Mouse (Mus musculus) heart, embryonic 15.5 days (tissue): ENCODE data around the gene Coro2b. TPM values are rescaled to one million over a fixed set of nuclear protein-coding genes. Genes with fewer than 3 reads are reported as not detected.
A peak's percentile ranks its signal among the peaks of the same experiment; 100 is the strongest.

ENCODE experiments used
- ATAC-seq: fragments of 200-750 bp; cut with Nextera tagmentation; replicated peaks from 2 replicates; pipeline ENCODE4 v1.8.0; 2017; ENCODE audit warnings: low read depth, moderate TSS enrichment; ENCODE audit not compliant: insufficient number of reproducible peaks, insufficient read depth, low FRiP score
- H3K27ac ChIP-seq: fragments of 300-500 bp; sonication (generic); 2 replicates; pipeline ENCODE4 v1.5.1; 2015; ENCODE audit warnings: mild to moderate bottlenecking, inconsistent platforms
- H3K27me3 ChIP-seq: fragments of 300-500 bp; sonication (generic); 2 replicates; pipeline ENCODE4 v1.6.1; 2015; ENCODE audit warnings: inconsistent platforms
- H3K36me3 ChIP-seq: fragments of 300-500 bp; sonication (generic); 2 replicates; pipeline ENCODE4 v1.6.1; 2015; ENCODE audit warnings: mild to moderate bottlenecking, inconsistent platforms
- H3K4me1 ChIP-seq: fragments of 300-500 bp; sonication (generic); replicated peaks from 2 replicates; pipeline ENCODE4 v1.6.1; 2015; ENCODE audit warnings: inconsistent platforms
- H3K4me2 ChIP-seq: fragments of 300-500 bp; sonication (generic); 2 replicates; pipeline ENCODE4 v1.6.1; 2015; ENCODE audit warnings: inconsistent platforms, mild to moderate bottlenecking, moderate library complexity
- H3K4me3 ChIP-seq: fragments of 300-500 bp; sonication (generic); 2 replicates; pipeline ENCODE4 v1.5.1; 2015; ENCODE audit warnings: mild to moderate bottlenecking, inconsistent platforms
- H3K9ac ChIP-seq: fragments of 300-500 bp; sonication (generic); 2 replicates; pipeline ENCODE4 v1.6.1; 2015; ENCODE audit warnings: mild to moderate bottlenecking, inconsistent platforms
- H3K9me3 ChIP-seq: fragments of 300-500 bp; sonication (generic); replicated peaks from 2 replicates; pipeline ENCODE4 v1.6.1; 2016; ENCODE audit warnings: inconsistent platforms
- WGBS: fragments of 180-500 bp; shearing (Covaris S2); methylation state at CpG from one replicate; pipeline ENCODE4 v1.1.7; 2015; ENCODE audit warnings: mixed read lengths; 5-methylcytosine and 5-hydroxymethylcytosine counted together
- polyA plus RNA-seq: library from polyadenylated mRNA; unstranded; fragments of >200 nt; fragmentation: Nextera tagmentation; extraction: Ambion mirVana; gene quantifications from 2 replicates; pipeline ENCODE4 v1.2.1, GENCODE M21; 2015

The Coro2b gene
- polyA plus RNA-seq = 5.7 and 8.4 TPM in 2 replicates

DNA sequence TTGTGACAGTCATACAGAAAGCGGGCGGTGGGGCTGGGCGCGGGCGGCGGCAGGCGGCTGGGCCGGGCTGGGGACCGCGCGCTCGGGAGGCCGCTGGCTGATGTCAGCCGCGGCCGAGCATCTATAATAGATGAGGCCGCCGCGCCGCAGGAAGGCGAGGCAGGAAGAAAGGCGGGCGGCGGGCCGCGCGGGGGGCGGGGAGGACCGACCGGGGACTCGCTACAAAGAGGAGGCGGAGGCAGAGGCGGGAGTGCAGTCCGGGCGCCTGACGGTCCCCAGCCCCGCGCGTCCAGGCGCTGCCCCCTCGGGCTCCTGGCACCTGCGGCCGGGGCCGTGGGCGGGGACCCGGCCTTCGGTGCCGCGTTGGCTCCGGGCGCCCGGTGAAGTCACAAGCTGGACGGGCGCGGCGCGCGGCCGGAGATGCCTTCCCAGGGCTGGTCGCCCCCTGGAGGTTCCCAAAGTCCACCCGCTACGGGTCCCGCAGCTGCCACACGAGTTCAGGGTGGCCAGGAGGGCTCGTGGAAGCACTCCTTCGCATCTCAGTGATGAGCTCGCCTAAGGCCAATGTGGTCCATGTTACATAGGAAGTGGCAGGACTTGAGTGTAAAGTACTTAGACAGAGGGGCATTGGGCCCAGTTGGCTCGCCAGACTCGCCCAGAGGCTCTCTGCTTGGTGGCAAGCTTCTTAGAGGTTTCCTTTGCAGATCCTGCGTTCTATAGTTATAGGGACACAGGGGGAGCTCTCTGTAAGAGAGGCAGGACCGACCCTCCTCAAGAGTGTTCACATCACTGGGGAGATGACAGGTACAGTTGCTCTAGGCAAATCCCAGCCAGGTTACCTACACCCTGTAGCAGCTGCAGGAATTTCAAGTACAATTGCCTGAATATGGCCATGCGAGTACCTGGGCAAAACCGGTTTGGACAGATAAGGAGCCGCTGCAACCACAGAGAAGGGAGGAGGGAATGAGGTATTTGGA is at the start of gene Coro2b:
Coro2b (minus strand) TSS at position 390 of the 977 bp plus-strand sequence.
- peaks cover 22% of the 10 kb centered on the region for H3K4me1 ChIP-seq
- peak within 1 kb of the TSS; percentile 74 for H3K4me3 ChIP-seq
- no peaks in the 10 kb centered on the region for H3K36me3 ChIP-seq
- WGBS = 3% methylated on average over 68 of the region's 74 CpGs
- peak within 1 kb of the TSS; percentile 43 for H3K27ac ChIP-seq
- H3K9me3 ChIP-seq = no peaks in the 10 kb centered on the region
- ATAC-seq = peak; percentile 51
- peak within 1 kb of the TSS; percentile 97 for H3K4me2 ChIP-seq
- H3K27me3 ChIP-seq = peaks cover 17% of the 10 kb centered on the region
- H3K9ac ChIP-seq = peak within 1 kb of the TSS; percentile 82

DNA sequence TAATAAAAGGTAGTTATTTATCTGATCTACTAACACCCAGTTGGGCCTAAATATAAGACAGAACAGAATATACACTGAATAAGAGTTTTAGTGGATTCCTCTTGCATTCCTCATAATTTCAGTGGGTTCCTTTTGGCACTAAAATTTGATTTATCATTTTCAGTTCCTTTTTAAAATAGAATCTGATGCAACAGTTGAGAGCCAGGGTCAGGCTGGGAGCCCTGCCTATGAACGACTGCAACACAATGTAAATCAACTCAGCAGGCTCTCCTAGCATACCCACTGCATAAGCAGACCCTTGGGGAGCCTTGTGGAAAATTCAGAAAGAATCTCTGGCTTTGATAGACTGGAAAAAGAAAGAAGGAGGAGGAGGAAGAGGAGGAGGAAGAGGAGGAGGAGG is 40.7 kb upstream of the Coro2b start:
- 57% methylated on average over 1 of the region's 1 CpGs for WGBS
- ATAC-seq = no peak
- no peaks in the 10 kb centered on the region for H3K36me3 ChIP-seq
- H3K9me3 ChIP-seq = no peaks in the 10 kb centered on the region
- no peaks in the 10 kb centered on the region for H3K4me1 ChIP-seq
- no peak overlapping the region for H3K27ac ChIP-seq
- no peak overlapping the region for H3K4me3 ChIP-seq
- no peaks in the 10 kb centered on the region for H3K27me3 ChIP-seq
- no peak overlapping the region for H3K4me2 ChIP-seq
- H3K9ac ChIP-seq = no peak overlapping the region

- Histone ChIP-seq H3K27me3 (no peaks in the 10 kb centered on the region), H3K36me3 (no peaks in the 10 kb centered on the region), H3K4me1 (no peaks in the 10 kb centered on the region), H3K4me3 (no peak overlapping the region), H3K9ac (no peak overlapping the region), H3K9me3 (peaks cover 7% of the 10 kb centered on the region; the same call in 1 of the 2 replicates), H3K27ac (no peak overlapping the region), H3K4me2 (no peak overlapping the region)
- 76% methylated on average over 6 of the region's 6 CpGs for WGBS
- no peak for ATAC-seq
Observed at GRCm38 (mm10) chr9:62569121-62569520, 32.3 kb upstream of the Coro2b start.

DNA sequence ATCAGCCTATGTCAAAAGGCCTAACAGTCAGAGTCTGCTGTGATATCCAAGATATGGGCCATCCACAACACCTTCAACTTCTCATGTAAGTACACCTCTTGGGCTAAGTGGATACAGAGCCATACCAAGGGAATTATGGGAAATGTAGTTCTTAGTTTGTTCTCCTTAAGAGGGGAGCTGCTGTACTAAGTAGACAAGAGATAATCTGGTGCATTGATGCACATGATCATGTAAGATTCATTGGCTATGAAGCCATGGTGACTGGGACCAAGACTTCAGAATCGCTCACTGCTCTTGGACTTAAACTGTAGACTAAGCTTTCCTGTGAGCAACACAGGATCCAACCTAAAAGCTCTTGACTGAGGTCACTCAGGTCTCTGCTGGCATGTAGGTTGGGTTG is 31.0 kb upstream of the Coro2b start:
- no peaks in the 10 kb centered on the region for H3K36me3 ChIP-seq
- H3K4me3 ChIP-seq = no peak overlapping the region
- no peaks in the 10 kb centered on the region for H3K4me1 ChIP-seq
- H3K9ac ChIP-seq = no peak overlapping the region
- H3K27me3 ChIP-seq = no peaks in the 10 kb centered on the region
- ATAC-seq = no peak
- 78% methylated on average over 1 of the region's 1 CpGs for WGBS
- peaks cover 7% of the 10 kb centered on the region; the same call in 1 of the 2 replicates for H3K9me3 ChIP-seq
- no peak overlapping the region for H3K4me2 ChIP-seq
- no peak overlapping the region for H3K27ac ChIP-seq

DNA sequence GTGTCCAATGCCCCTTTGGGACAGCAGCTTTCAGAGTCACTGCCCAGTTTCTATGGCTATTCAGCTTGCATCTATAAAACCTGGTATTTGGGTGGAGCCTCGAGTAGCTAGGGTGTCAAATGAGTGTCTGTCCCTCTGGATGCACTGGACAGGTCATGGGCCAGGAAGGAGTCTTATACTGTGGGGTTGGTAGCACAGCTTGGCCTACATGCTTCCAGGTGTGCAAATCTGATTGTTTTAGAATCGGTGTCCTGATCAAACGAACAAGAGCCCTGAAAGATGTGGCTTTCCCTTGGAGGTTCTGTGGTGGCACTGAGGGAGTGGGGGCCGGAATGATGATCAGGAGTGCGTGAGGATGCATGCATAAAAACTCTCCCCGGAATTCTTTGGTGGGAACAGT is 25.4 kb upstream of the Coro2b start:
- 88% methylated on average over 6 of the region's 6 CpGs for WGBS
- Histone ChIP-seq H3K4me1 (peaks cover 5% of the 10 kb centered on the region; the same call in 1 of the 2 replicates), H3K9me3 (peaks cover 7% of the 10 kb centered on the region; the same call in 1 of the 2 replicates), H3K9ac (no peak overlapping the region), H3K27me3 (no peaks in the 10 kb centered on the region), H3K4me2 (no peak overlapping the region), H3K36me3 (no peaks in the 10 kb centered on the region), H3K27ac (no peak overlapping the region), H3K4me3 (no peak overlapping the region)
- ATAC-seq = no peak

- Histone ChIP-seq H3K4me3 (no peak overlapping the region), H3K9me3 (peaks cover 4% of the 10 kb centered on the region; the same call in 1 of the 2 replicates), H3K9ac (no peak overlapping the region), H3K27me3 (no peaks in the 10 kb centered on the region), H3K4me2 (no peak overlapping the region), H3K36me3 (no peaks in the 10 kb centered on the region), H3K27ac (no peak overlapping the region), H3K4me1 (peaks cover 5% of the 10 kb centered on the region; the same call in 1 of the 2 replicates)
- WGBS = 87% methylated on average over 4 of the region's 4 CpGs
- ATAC-seq = no peak
Observed at GRCm38 (mm10) chr9:62560432-62560831, 23.6 kb upstream of the Coro2b start.

DNA sequence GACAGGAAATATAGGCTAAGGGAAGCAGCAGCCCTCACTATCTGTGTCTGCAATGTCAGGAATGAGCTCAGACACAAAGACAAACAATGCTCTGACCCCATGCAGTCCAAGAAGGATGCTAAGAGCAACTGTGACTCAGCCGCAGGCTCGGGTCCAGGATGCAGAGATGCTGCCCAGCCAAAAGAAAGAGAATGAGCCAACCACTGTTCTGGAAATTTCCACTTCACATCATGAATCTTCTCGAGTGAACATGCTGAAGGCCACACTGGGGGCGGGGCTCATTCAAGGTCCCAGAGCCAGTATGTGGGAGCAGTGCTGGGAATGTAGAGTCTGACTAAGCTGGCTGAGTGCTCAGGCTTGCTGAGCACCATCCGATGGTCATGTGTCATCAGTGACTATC is 23.2 kb upstream of the Coro2b start:
- Histone ChIP-seq H3K27me3 (no peaks in the 10 kb centered on the region), H3K9me3 (0 out of 2 replicates have a peak, but pooled peaks cover under 1% of the 10 kb centered on the region), H3K4me2 (no peak overlapping the region), H3K4me3 (no peak overlapping the region), H3K36me3 (no peaks in the 10 kb centered on the region), H3K9ac (no peak overlapping the region), H3K27ac (peak overlapping the region; percentile 57), H3K4me1 (peaks cover 5% of the 10 kb centered on the region; the same call in 1 of the 2 replicates)
- peak; percentile 81 for ATAC-seq
- 33% methylated on average over 5 of the region's 5 CpGs for WGBS

DNA sequence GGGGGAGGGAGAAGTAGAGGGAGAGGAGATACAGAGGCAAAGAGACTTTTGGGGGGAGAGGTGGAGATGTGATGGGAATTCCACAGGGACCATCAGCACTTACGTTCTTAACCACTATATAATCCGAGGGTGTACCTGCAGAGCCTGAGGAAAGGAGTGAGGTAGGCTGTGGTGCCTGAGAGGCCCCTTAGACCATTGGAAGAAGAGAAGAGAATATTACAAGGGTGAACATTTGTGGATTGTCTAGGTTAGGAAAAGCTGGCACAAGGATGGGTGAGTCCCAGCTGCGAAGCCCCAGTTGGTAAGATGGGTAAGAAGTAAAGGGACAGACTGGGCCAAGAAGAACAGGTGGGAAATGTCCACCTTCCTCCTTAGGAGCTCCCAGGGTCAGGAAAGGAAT is 22.6 kb upstream of the Coro2b start:
- Histone ChIP-seq H3K9me3 (no peaks in the 10 kb centered on the region), H3K4me3 (no peak overlapping the region), H3K9ac (no peak overlapping the region), H3K4me2 (no peak overlapping the region), H3K27ac (peak overlapping the region; percentile 57), H3K36me3 (no peaks in the 10 kb centered on the region), H3K27me3 (no peaks in the 10 kb centered on the region), H3K4me1 (peaks cover 5% of the 10 kb centered on the region; the same call in 1 of the 2 replicates)
- WGBS = 70% methylated on average over 3 of the region's 3 CpGs
- ATAC-seq = no peak

GRCm38 (mm10) chr9:62558058-62558457 is 21.2 kb upstream of the Coro2b start:
- Histone ChIP-seq H3K36me3 (no peaks in the 10 kb centered on the region), H3K9me3 (no peaks in the 10 kb centered on the region), H3K27ac (no peak overlapping the region), H3K4me2 (no peak overlapping the region), H3K4me3 (no peak overlapping the region), H3K27me3 (no peaks in the 10 kb centered on the region), H3K9ac (no peak overlapping the region), H3K4me1 (peaks cover 5% of the 10 kb centered on the region; the same call in 1 of the 2 replicates)
- WGBS = 88% methylated on average over 8 of the region's 8 CpGs
- no peak for ATAC-seq

- H3K9ac ChIP-seq = no peak overlapping the region
- no peak for ATAC-seq
- no peak overlapping the region for H3K4me2 ChIP-seq
- no peaks in the 10 kb centered on the region for H3K27me3 ChIP-seq
- no peak overlapping the region for H3K4me3 ChIP-seq
- 86% methylated on average over 6 of the region's 6 CpGs for WGBS
- H3K27ac ChIP-seq = no peak overlapping the region
- no peaks in the 10 kb centered on the region for H3K9me3 ChIP-seq
- no peaks in the 10 kb centered on the region for H3K36me3 ChIP-seq
- H3K4me1 ChIP-seq = peaks cover 5% of the 10 kb centered on the region; the same call in 1 of the 2 replicates
Observed at GRCm38 (mm10) chr9:62556748-62557147, 19.9 kb upstream of the Coro2b start.

GRCm38 (mm10) chr9:62555258-62555856 is 18.5 kb upstream of the Coro2b start:
- no peak overlapping the region for H3K4me2 ChIP-seq
- no peak for ATAC-seq
- H3K4me3 ChIP-seq = no peak overlapping the region
- H3K36me3 ChIP-seq = no peaks in the 10 kb centered on the region
- H3K27me3 ChIP-seq = no peaks in the 10 kb centered on the region
- H3K9me3 ChIP-seq = no peaks in the 10 kb centered on the region
- no peak overlapping the region for H3K27ac ChIP-seq
- peaks cover 8% of the 10 kb centered on the region; the same call in 1 of the 2 replicates for H3K4me1 ChIP-seq
- H3K9ac ChIP-seq = no peak overlapping the region
- 65% methylated on average over 5 of the region's 5 CpGs for WGBS
